Mouse (Mus musculus) CH12.LX (cell line): Measurements from ENCODE around the gene Fgd6. TPM values are rescaled to one million over a fixed set of nuclear protein-coding genes. Genes with fewer than 3 reads are reported as not detected.

Experiments
- DNase-seq: peaks from one replicate; pipeline ENCODE4 v3.0.0-alpha.2; 2013; ENCODE audit errors: extremely low read depth
- H3K27ac ChIP-seq: 2 replicates; pipeline ENCODE4 v1.5.1; 2012; ENCODE audit warnings: low read depth, mild to moderate bottlenecking, control low read depth, moderate library complexity; ENCODE audit not compliant: insufficient read depth
- H3K27me3 ChIP-seq: replicated peaks from 2 replicates; pipeline ENCODE3; 2012; ENCODE audit warnings: inconsistent platforms
- H3K36me3 ChIP-seq, 2 experiments: replicated peaks in 1 of 2; 2 replicates each; pipeline versions ENCODE3 to v1.6.1; 2012; ENCODE audit warnings: inconsistent platforms in 1 of 2, low read length in 1 of 2, mild to moderate bottlenecking in 1 of 2, mixed read lengths in 1 of 2, moderate library complexity in 1 of 2; ENCODE audit not compliant: control insufficient read depth in 1 of 2, insufficient read depth in 1 of 2
- H3K4me1 ChIP-seq, 2 experiments: 2 replicates each; pipeline ENCODE4 v1.6.1; 2012; ENCODE audit warnings: inconsistent platforms in 1 of 2, moderate library complexity in 1 of 2; ENCODE audit not compliant: insufficient read depth in 2 of 2, control insufficient read depth in 1 of 2
- H3K4me2 ChIP-seq: 2 replicates; pipeline ENCODE4 v1.6.1; 2012; ENCODE audit warnings: low read depth, mild to moderate bottlenecking, control low read depth; ENCODE audit not compliant: poor library complexity, insufficient read depth, severe bottlenecking
- H3K4me3 ChIP-seq, 3 experiments: fragments of 150-350 bp in 1 of 3; sonication (generic) in 1 of 3; replicated peaks in 1 of 3; 2 replicates each; pipeline versions ENCODE3 to v1.5.1; 2011 to 2012; ENCODE audit warnings: low read depth in 2 of 3, low read length in 2 of 3, mild to moderate bottlenecking in 2 of 3, moderate library complexity in 2 of 3, control low read depth in 1 of 3, improper control_type of control experiment in 1 of 3, inconsistent platforms in 1 of 3, mixed read lengths in 1 of 3; ENCODE audit not compliant: poor library complexity in 1 of 3
- H3K79me2 ChIP-seq: replicated peaks from 2 replicates; pipeline ENCODE4 v1.6.1; 2012; ENCODE audit warnings: mild to moderate bottlenecking, moderate library complexity; ENCODE audit not compliant: control insufficient read depth, poor library complexity, insufficient read depth, severe bottlenecking; ENCODE audit errors: extremely low read depth
- H3K9ac ChIP-seq: 2 replicates; pipeline ENCODE4 v1.6.1; 2012; ENCODE audit warnings: low read depth, mild to moderate bottlenecking, control low read depth, moderate library complexity; ENCODE audit not compliant: insufficient read depth
- H3K9me3 ChIP-seq: replicated peaks from 2 replicates; pipeline ENCODE3; 2012; ENCODE audit warnings: low read length, inconsistent platforms, mixed read lengths
- BHLHE40 ChIP-seq: IDR thresholded peaks from 2 replicates; pipeline ENCODE4 v1.6.1; 2011; ENCODE audit warnings: mild to moderate bottlenecking, low read depth, low read length, improper control_type of control experiment
- CHD2 ChIP-seq: IDR thresholded peaks from 2 replicates; pipeline ENCODE4 v1.6.1; 2011; ENCODE audit warnings: low read length, improper control_type of control experiment
- EP300 ChIP-seq: IDR thresholded peaks from 2 replicates; pipeline ENCODE4 v1.6.1; 2011; ENCODE audit warnings: low read length, improper control_type of control experiment
- ETS1 ChIP-seq: conservative IDR thresholded peaks from 2 replicates; pipeline ENCODE4 v1.6.1; 2012; ENCODE audit warnings: low read depth, mild to moderate bottlenecking, inconsistent platforms, low read length, improper control_type of control experiment, moderate library complexity
- GABPA ChIP-seq: IDR thresholded peaks from 2 replicates; pipeline ENCODE4 v1.6.1; 2012; ENCODE audit warnings: low read depth, low read length, improper control_type of control experiment, inconsistent platforms; ENCODE audit not compliant: insufficient replicate concordance
- JUND ChIP-seq: conservative IDR thresholded peaks from 2 replicates; pipeline ENCODE4 v1.6.1; 2011; ENCODE audit warnings: low read depth, low read length, improper control_type of control experiment
- KAT2A ChIP-seq: IDR thresholded peaks from 2 replicates; pipeline ENCODE4 v1.6.1; 2012; ENCODE audit warnings: low read length, improper control_type of control experiment, inconsistent platforms; ENCODE audit not compliant: insufficient replicate concordance
- MAFK ChIP-seq: IDR thresholded peaks from 2 replicates; pipeline ENCODE4 v1.6.1; 2011; ENCODE audit warnings: low read length, improper control_type of control experiment; ENCODE audit not compliant: insufficient replicate concordance
- MEF2A ChIP-seq: IDR thresholded peaks from 2 replicates; pipeline ENCODE4 v1.6.1; 2014; ENCODE audit warnings: low read depth, mild to moderate bottlenecking, inconsistent platforms, low read length, improper control_type of control experiment, borderline replicate concordance
- NELFE ChIP-seq: IDR thresholded peaks from 2 replicates; pipeline ENCODE4 v1.6.1; 2011; ENCODE audit warnings: low read depth, low read length, improper control_type of control experiment
- NRF1 ChIP-seq: IDR thresholded peaks from 2 replicates; pipeline ENCODE4 v1.6.1; 2014; ENCODE audit warnings: low read depth, mild to moderate bottlenecking, inconsistent platforms, low read length, improper control_type of control experiment, moderate library complexity
- POLR2AphosphoS2 ChIP-seq: IDR thresholded peaks from 2 replicates; pipeline ENCODE4 v1.6.1; 2011; ENCODE audit warnings: low read depth, low read length, improper control_type of control experiment
- SIN3A ChIP-seq: IDR thresholded peaks from 2 replicates; pipeline ENCODE4 v1.6.1; 2012; ENCODE audit warnings: low read length, improper control_type of control experiment, inconsistent platforms
- SMC3 ChIP-seq: IDR thresholded peaks from 2 replicates; pipeline ENCODE4 v1.6.1; 2011; ENCODE audit warnings: low read depth, low read length, improper control_type of control experiment
- UBTF ChIP-seq: IDR thresholded peaks from 2 replicates; pipeline ENCODE4 v1.6.1; 2012; ENCODE audit warnings: low read depth, mild to moderate bottlenecking, inconsistent platforms, low read length, improper control_type of control experiment, moderate library complexity
- ZKSCAN1 ChIP-seq: IDR thresholded peaks from 2 replicates; pipeline ENCODE4 v1.6.1; 2012; ENCODE audit warnings: low read depth, inconsistent platforms, low read length, improper control_type of control experiment, borderline replicate concordance
- dilution Hi-C: fragments of 300-500 bp; cut with MboI; formaldehyde crosslinking; loops from 2 replicates; pipeline ENCODE4 v1.14.3; 2020; ENCODE audit warnings: low sequenced_read_pairs; ENCODE audit not compliant: extremely low pct_unique_long_range_greater_than_20kb, extremely low pct_ligation_motif_present
- in situ Hi-C: fragments of 300-500 bp; cut with MboI; formaldehyde crosslinking; loops from 3 replicates; pipeline ENCODE4 v1.14.3; 2019; ENCODE audit warnings: low sequenced_read_pairs, low pct_ligation_motif_present, low pct_unique_long_range_greater_than_20kb, mixed read lengths
- polyA plus RNA-seq: library from polyadenylated mRNA; unstranded; fragments of >175 nt; gene quantifications from 2 replicates; pipeline ENCODE4 v1.2.1, GENCODE M21; 2012; ENCODE audit warnings: low read depth; ENCODE audit not compliant: insufficient read length
- total RNA-seq, 2 experiments: library from RNA; depleted of rRNA; stranded (reverse); fragments of 300-350 nt in 1 of 2; fragments of >200 nt in 1 of 2; gene quantifications; 2 replicates each; pipeline ENCODE4 v1.2.3; 2012 to 2014

The Fgd6 gene
- total and polyA plus RNA-seq, 3 experiments = 3.3 to 7.2 (median 5.0) TPM

DNA sequence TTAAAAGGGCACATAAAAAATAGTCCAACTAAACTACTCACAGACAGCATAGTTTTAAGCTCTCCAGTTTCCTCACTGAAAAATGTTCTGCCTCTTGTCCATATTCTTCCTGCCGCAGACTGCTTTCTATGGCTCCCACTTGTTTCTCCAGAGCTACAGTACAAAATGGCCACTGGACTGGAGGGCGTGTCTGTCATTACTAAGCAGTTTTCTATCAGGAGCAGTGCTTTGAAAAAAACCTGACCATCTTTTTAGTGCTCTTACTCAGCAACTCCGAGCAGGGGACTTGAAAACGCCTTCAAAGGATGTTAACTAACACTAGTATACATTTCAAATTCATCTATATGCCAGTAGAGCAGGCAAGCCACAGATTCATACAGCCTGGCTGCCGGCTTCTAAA lies 15.2 kb upstream of the Fgd6 start:
- Histone ChIP-seq H3K9ac (no peak overlapping the region; the same call in 1 of the 2 replicates), H3K27ac (no peak overlapping the region), H3K4me2 (no peak overlapping the region), H3K4me1 (peaks cover 3 to 15% of the 10 kb centered on the region in 2 experiments; a peak in 2 of 4 replicates), H3K79me2 (peaks cover 8% of the 10 kb centered on the region), H3K27me3 (no peaks in the 10 kb centered on the region), H3K4me3 (no peak overlapping the region), H3K36me3 (peaks cover 4 to 35% of the 10 kb centered on the region in 2 experiments), H3K9me3 (no peaks in the 10 kb centered on the region)
- TF ChIP-seq UBTF (no peak), SMC3 (no peak), SIN3A (0 out of 2 replicates have a peak, but pooled peaks have one; percentile 53), EP300 (no peak), MAFK (peak; percentile 75; the same call in 1 of the 2 replicates), ZKSCAN1 (no peak)
- no peak for DNase-seq
- dilution Hi-C loops = no loop called here
- in situ Hi-C loops = no loop called here

DNA sequence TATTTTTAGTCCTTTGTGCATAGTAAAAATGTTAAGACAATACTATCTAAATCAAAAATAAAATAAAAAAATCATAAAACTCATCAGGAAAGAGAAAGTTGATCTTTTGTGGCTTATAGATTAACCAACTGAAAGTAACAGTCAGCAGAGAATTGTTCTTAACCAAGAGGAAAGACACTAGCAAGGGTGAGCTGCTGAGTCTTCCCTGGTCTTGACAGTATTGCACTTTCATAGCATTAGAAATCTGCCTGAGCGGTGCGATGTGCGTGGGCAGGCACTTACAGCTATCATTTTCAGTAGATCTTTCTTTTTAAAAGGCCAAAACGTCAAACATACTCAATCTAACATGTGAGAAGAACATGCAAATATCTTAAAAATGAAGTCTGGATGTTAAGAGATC lies 14.7 kb upstream of the Fgd6 start:
- Histone ChIP-seq H3K4me1 (peaks cover 3 to 17% of the 10 kb centered on the region in 2 experiments; a peak in 2 of 4 replicates), H3K79me2 (peaks cover 8% of the 10 kb centered on the region), H3K9me3 (no peaks in the 10 kb centered on the region), H3K27me3 (no peaks in the 10 kb centered on the region), H3K27ac (no peak overlapping the region), H3K4me2 (no peak overlapping the region), H3K9ac (no peak overlapping the region; the same call in 1 of the 2 replicates), H3K4me3 (no peak overlapping the region), H3K36me3 (peaks cover 4 to 35% of the 10 kb centered on the region in 2 experiments)
- dilution Hi-C loops (no loop called here), in situ Hi-C loops (no loop called here)
- no peak for DNase-seq
- TF ChIP-seq MEF2A (no peak), JUND (no peak), NRF1 (no peak), KAT2A (no peak), ETS1 (no peak), BHLHE40 (no peak), NELFE (no peak), CHD2 (no peak), POLR2AphosphoS2 (no peak), SIN3A (no peak), GABPA (no peak), UBTF (no peak)
